Mouse (Mus musculus) heart, adult 18-20 months (tissue): Measurements from ENCODE around the gene Npcd. TPM values are rescaled to one million over a fixed set of nuclear protein-coding genes. Genes with fewer than 3 reads are reported as not detected.

ENCODE experiments used
- DNase-seq, 2 experiments: peaks; one replicate each; pipeline ENCODE4 v3.0.0; 2021 to 2022; ENCODE audit warnings: mixed read lengths in 1 of 2
- total RNA-seq, 2 experiments: library from RNA; stranded (reverse); gene quantifications; 2 replicates each; pipeline ENCODE4 v1.2.3; 2021

Gene Npcd
- total RNA-seq, 2 experiments from 2014 or later, result 1.0 TPM; not detected in 1

DNA sequence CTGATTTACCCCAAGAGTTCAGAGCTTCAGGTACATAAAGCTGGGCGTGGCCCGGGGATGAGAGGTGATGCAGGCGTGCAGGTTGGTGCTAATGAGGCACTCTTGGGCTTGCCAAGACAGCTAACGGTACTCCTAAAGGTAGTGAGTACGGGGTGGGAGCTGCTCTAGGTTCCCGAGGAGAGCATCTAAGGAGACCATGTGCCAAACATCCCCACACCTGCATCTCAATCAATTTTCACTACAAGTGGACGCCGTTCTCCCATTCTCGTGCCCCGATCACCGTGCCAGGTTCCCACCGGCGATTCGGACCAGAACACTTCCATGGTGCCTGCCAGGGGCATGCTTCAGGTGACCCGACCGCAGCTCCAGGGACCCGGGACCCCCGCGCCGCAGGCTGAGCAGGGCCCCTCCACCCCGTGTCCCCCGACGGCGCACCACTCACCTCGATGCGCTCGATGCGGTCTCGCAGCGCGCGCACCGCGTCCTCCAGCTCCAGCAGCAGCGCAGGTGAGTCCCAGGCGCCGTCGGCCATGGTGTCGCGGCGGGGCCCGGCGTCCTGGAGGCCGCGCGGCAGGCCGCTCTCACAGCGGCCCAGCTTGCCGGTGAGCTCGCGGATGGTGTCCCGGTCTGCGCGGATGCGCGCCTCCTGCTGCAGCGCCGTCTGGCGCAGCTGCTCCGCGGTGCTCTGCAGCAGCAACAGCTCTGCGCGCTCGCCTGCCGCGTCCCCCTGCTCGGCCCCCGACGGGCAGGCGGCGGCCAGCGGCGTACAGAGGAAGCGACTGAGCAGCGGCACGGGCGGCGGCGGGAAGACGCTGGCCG lies 30.3 kb downstream of the Npcd start:
- peak in 1 of 2 experiments; percentile 22 for DNase-seq

DNA sequence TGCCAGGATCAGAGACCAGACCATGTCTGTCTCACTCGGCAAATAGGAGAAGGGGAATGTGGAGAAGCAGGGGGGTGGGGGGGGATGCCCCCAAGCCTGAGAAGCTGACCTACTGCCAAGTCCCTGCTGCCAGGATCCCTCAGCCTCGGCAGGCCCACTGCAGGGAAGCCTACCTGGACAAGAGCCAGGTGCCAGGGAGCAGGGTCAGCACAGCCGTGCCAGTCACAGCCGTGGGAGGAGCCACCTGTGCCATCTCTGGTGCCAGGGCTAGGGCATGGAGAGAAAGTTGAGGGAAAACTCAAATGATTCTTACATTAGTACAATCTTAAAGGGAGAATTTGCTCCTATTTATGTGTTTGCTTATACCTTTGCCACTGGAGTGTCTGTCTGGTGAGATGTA lies 31.7 kb downstream of the Npcd start:
- DNase-seq, result no peak

GRCm38 (mm10) chr15:79801646-79802045 lies 32.4 kb downstream of the Npcd start:
- no peak for DNase-seq

- no peak for DNase-seq
These were observed 33.3 kb downstream of the Npcd start for GRCm38 (mm10) chr15:79800701-79801100.

DNA sequence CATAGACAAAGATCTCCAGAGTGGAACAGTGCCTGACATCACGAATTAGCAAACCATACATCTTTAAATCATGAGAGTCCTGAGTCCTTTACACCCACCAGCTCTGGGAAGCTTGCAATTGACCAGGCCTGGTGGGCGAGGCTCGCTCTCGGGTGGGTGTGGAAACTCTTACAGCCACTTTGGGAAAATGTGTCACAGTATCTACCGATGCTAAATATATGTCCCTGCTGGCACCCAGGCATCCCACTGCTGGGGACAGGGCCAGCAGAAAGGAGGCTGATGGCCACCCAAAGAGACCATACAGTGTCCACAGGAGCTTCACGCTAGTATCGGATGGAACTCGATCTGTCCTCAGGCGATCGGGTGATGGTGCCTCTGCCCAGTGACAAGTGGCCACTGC lies 35.4 kb downstream of the Npcd start:
- DNase-seq, result no peak

DNA sequence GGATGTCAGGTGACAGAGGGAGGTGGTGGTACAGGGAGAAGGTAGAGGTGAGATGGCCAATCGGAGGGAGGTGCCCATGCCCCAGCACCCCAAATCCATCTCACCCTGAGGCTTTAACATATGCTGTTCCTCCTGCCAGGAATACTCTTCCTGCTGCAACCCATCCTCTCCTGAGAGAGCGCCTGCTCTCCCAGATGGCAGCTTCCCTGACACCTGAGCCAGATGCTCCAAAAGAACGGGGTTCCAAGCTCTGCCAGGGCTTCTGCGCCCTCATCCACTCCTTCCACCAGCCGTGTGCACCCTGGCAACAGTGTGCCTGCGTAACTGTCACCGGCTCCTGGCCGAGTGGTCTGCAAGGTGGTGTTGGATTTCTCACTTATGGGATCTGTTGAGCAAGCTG lies 36.4 kb downstream of the Npcd start:
- DNase-seq, result no peak

- DNase-seq, result no peak
These were observed 36.9 kb downstream of the Npcd start for GRCm38 (mm10) chr15:79797096-79797495.

GRCm38 (mm10) chr15:79796256-79796655 lies 37.8 kb downstream of the Npcd start:
- no peak for DNase-seq

- DNase-seq, result no peak
These were observed 39.9 kb downstream of the Npcd start for GRCm38 (mm10) chr15:79794173-79794572.

- DNase-seq, result no peak
These were observed 41.0 kb downstream of the Npcd start for GRCm38 (mm10) chr15:79793076-79793475.

GRCm38 (mm10) chr15:79792455-79792854 lies 41.6 kb downstream of the Npcd start:
- no peak for DNase-seq

DNA sequence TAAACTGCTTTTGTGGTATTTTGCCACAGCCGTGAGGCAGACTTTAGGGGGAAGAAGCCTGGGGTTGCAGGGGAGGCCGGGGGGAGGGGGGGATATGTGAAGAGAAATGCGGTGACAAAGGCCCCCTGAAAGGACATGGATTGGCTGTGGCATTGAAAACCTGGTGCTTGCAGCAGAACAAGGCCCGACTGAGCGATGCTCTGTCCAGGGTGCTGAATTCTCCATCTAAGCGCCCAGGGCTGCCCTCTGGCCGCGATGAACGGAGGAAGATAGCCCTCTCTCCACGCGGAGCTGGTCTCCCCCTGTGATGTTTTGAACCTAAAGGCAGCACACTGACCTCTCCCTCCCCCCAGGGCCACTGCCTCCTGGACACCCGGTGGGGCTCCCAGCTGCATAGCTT lies 42.5 kb downstream of the Npcd start:
- peak in 1 of 2 experiments; percentile 62 for DNase-seq

DNA sequence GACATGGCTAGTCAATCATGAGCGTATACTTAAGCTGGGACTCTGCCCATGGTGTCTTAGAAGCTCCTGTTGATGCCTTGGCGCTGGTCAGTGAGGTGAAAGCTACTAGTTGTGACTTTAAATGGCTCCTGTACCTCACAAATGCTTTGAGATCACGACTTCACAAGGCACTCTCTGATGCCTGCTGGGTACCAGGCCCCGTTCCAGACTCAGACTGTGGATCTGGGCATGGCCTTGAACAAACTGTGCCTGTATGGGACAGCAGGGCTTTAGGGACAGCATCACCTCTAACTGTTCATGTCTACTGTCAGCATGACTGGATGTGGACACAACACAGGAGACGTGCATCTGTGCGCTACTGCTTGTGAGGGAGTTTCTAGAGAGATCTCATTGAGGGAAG lies 43.1 kb downstream of the Npcd start:
- no peak for DNase-seq

GRCm38 (mm10) chr15:79790111-79790510 lies 43.9 kb downstream of the Npcd start:
- no peak for DNase-seq

DNA sequence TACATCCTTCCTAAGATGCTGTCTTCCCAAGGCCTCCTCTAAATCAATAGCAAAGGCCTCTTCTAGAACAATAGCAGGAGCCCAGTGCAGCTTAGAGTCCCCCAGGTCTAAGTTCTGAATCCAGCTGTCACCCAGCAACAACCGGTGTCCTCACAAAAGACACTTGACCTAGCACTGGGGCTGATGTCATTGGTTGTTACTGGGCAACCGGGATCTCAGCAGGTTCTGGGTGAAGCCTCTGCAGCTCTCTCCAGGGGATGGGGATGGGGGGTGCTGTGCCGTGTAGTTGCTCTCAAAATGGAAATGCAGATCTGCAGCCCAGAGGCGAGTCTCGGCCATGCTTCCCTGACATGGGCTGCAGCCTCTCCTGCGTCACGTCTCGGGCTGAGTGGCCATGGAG lies 46.2 kb downstream of the Npcd start:
- DNase-seq, result no peak

DNA sequence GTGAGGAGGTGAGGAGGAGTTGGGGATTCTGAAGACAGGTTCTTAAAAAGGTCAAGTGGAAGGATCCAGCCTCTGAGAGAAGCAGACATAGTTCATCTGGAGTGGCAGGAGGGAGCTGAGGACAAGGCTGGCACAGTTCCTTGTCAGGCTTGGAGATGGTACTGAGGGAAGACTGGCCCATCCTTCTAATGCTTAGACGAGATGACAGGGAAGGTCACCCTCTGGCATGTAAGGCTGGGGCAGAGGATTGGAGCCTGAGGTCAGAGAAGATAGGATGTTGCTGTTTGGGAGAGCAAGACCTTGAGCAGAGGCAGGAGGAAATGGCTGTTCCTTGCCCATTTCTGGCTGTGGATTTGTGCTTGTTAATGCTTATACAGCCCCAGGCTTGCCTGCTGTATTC lies 49.0 kb downstream of the Npcd start:
- no peak for DNase-seq

DNA sequence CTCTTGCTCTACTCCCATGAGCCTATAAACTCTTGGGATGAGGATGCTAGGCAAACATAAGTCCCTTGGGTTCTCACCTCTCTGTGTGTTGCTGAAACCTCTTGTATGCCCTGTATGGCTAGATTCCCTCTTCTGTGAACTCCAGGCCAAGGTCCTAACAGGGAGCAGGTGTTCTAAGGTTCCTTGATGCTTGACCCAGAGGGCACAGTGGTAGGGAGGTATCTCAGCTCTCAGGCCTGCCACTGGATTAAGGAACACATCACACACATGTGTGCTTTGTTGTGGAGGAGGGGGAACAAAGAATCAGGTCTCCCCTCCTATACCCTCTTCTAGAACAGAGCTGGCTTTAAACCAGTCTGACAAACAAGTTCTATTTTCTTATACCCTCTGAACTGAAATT lies 56.3 kb downstream of the Npcd start, which contains the start of gene Dnal4:
TSS of gene Dnal4 (minus strand) at position 101 of the 400 bp plus-strand sequence.
- no peak for DNase-seq

DNA sequence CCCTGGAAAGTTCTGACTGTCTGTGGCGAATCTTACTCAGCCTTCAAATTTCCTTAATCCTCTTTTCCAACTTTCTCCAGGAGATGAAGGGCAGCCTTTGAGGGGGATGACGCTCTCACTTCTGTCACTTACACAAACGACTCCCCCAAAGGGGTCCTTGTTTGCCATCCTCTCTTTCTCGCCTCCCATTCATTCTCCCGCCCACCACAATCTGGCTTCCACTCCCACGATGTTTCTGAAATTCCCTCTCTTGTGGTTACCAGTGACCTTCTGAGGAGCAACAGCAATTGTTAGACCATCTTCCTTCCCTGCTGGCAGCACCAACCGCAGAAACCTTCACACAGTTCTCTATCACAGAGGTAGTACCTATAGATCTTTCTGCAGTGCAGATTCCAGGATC lies 58.4 kb downstream of the Npcd start:
- DNase-seq, result no peak

- peak; percentile 98 to 99 for DNase-seq
These were observed 59.7 kb downstream of the Npcd start for GRCm38 (mm10) chr15:79774117-79775027.

GRCm38 (mm10) chr15:79770629-79771240 lies 63.3 kb downstream of the Npcd start:
- DNase-seq, result no peak

- DNase-seq, result no peak
These were observed 65.7 kb downstream of the Npcd start for GRCm38 (mm10) chr15:79768302-79768701.

DNA sequence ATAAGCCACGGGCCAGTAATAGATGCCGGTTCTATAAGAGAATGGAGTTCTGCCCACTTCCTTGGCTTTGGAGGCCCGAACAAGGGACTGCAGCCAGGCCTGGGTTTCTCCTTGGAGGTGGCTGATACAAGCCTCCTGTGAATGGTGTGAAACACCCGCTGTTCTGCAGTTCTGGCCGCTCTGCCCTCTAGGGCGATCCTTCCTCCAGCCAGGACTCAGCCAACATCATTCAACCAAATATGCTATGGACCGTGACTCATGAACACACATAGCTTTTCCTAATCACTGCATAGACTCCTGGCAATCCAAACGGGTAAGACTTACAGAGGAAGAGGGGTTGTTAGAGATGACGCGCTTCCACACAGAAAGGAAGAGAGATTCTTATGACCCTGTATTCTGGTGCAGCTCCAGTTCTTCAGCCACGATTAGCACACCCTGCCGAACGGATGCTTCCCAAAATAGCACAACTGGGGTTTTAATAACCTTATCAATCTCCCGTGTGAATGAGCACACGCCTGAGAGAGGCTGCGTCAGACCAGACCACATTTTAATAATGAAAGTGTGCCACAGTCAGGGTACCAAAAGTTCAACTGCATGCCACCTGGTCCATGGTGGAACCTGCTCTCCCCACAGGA lies 66.6 kb downstream of the Npcd start:
- DNase-seq, result peak in 1 of 2 experiments; percentile 50
